Mouse (Mus musculus): ENCODE data around the gene Olfm1.

GRCm38 (mm10) chr2:28209211-28209610 is 16.4 kb downstream of the Olfm1 start:
- TF ChIP-seq CTCF (IDR thresholded peaks at IDR 0.05; ENCODE audit: insufficient read depth, low read depth, low read length) = no peak
- no peak for TF ChIP-seq POLR2A (IDR thresholded peaks at IDR 0.05; ENCODE audit: insufficient read depth, low read depth, low read length)
